9 mouse cellular contexts compared by ENCODE assay signal in the genomic region with DNA sequence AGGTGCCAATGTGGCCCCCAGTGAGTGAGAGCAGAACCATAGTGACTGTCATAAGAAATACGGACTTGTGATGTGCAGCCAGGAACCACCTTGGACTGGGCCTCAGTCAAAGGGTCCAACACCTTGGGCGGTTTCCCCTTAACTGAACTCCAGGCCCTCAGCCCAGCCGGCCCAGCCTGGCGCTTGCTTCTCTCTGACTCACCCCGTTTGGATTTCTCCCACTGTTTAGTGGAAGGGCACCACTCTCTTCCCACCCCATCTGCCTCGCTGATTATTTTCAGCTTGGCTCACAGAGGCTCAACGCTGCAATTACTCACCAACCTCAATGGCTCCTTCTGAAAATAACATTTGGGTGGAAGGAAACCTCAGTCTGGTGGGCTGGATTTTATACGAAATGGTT. TPM values are rescaled to one million over a fixed set of nuclear protein-coding genes. Genes with fewer than 3 reads are reported as not detected.
DNase-seq lines count a peak whose midpoint lies in the region; TF ChIP-seq lines count a peak whose summit lies in the region.
"Had no signal": no experiment of that assay in that cellular context is flagged by ENCODE, and none has a peak within 500 bp of the region (broad histone marks: within the 10 kb centered on the region; RNA-seq: fewer than 3 reads in every experiment).

No protein-coding gene starts in this region.

- H3K27ac ChIP-seq in cerebellum, adult 2 months (ENCODE audit: insufficient read depth, low read length) = no peak overlapping the region
- no peak overlapping the region for H3K27ac ChIP-seq in hindbrain, embryonic 10.5 days

- H3K27me3 ChIP-seq in cerebellum, adult 2 months (ENCODE audit: control insufficient read depth, insufficient read depth, low read length) = no peaks in the 10 kb centered on the region
- peaks cover 69% of the 10 kb centered on the region for H3K27me3 ChIP-seq in hindbrain, embryonic 10.5 days (ENCODE audit: insufficient read depth, poor library complexity, severe bottlenecking)

- TF ChIP-seq CTCF in cerebellum, adult 2 months (IDR thresholded peaks at IDR 0.05; ENCODE audit: borderline replicate concordance, insufficient read depth, low read depth, low read length) = no peak

- no peak for TF ChIP-seq POLR2A in cerebellum, adult 2 months (IDR thresholded peaks at IDR 0.05; ENCODE audit: borderline replicate concordance, insufficient read depth, low read length)

- no peaks in the 10 kb centered on the region for H3K9me3 ChIP-seq in hindbrain, embryonic 10.5 days

- no peaks in the 10 kb centered on the region for H3K36me3 ChIP-seq in hindbrain, embryonic 10.5 days

- H3K4me1 ChIP-seq in cerebellum, adult 2 months (ENCODE audit: control insufficient read depth, insufficient read depth, low read length) = no peaks in the 10 kb centered on the region
- H3K4me1 ChIP-seq in hindbrain, embryonic 10.5 days (replicated peaks) = peaks cover 18% of the 10 kb centered on the region

- peak; percentile 32 to 59 for DNase-seq in cerebellum, adult 2 months
- DNase-seq in cerebellum, postnatal 4 days (ENCODE audit: low spot score in 2 of 2) = no peak
- peak; percentile 10 for DNase-seq in lung, postnatal 25 days (ENCODE audit: low spot score)
- no peak for DNase-seq in lung, postnatal 36 days
- DNase-seq in layer of hippocampus, adult 8-10 months (ENCODE audit: low spot score in 2 of 2) = peak; percentile 49 to 51
- peak; percentile 78 for DNase-seq in telencephalon, adult 2 months (ENCODE audit: low read depth, low spot score)
- no peak for DNase-seq in kidney, postnatal 14 days
- no peak for DNase-seq in hindbrain, embryonic 10.5 days (ENCODE audit: low spot score)
- DNase-seq: embryo, embryonic 11 days had no signal

- no peak overlapping the region for H3K4me3 ChIP-seq in cerebellum, adult 2 months (replicated peaks; ENCODE audit: insufficient read depth, low read depth, low read length)
- no peak overlapping the region for H3K4me3 ChIP-seq in hindbrain, embryonic 10.5 days

- WGBS in cerebellum, adult 2 months = 27% methylated on average over 8 of the region's 8 CpGs
- WGBS in hindbrain, embryonic 10.5 days = 85% methylated on average over 8 of the region's 8 CpGs

RNA-seq across cellular contexts. Expression of gene Creb3l1, which starts 27.9 kb away (rescaled TPM):
- polyA plus RNA-seq in cerebellum, adult 2 months (2012; rRNA removed) = 1.3 and 1.7 TPM in 2 replicates
- total RNA-seq in layer of hippocampus, adult 8-10 months (2022) = 1 to 10 TPM; 2.5 to 2.8 (median 2.7) TPM
- polyA plus RNA-seq in hindbrain, embryonic 10.5 days (2016; fragmentation: Nextera tagmentation; extraction: Ambion mirVana) = 1.00 and 1.9 TPM in 2 replicates

RNA-seq across cellular contexts. Expression of gene Phf21a, which starts 40.7 kb away (rescaled TPM):
- polyA plus RNA-seq in cerebellum, adult 2 months (2012; rRNA removed) = 60.4 and 73.1 TPM in 2 replicates
- total RNA-seq in layer of hippocampus, adult 8-10 months (2022) = 100 to 1,000 TPM; 139 to 167 (median 156) TPM
- 35.3 and 38.1 TPM in 2 replicates for polyA plus RNA-seq in hindbrain, embryonic 10.5 days (2016; fragmentation: Nextera tagmentation; extraction: Ambion mirVana)

Comparison
In these comparisons a context has a peak if more than half of its experiments do, and no peak if none do; other contexts are left out.
1. DNase-seq: peak in cerebellum, adult 2 months (2 of 2), lung, postnatal 25 days (single experiment), layer of hippocampus, adult 8-10 months (2 of 2) and telencephalon, adult 2 months (single experiment); none in cerebellum, postnatal 4 days (0 of 2), lung, postnatal 36 days (single experiment), kidney, postnatal 14 days (single experiment) and hindbrain, embryonic 10.5 days (single experiment).